ENCODE assay signal across 11 mouse cellular contexts in the genomic region with DNA sequence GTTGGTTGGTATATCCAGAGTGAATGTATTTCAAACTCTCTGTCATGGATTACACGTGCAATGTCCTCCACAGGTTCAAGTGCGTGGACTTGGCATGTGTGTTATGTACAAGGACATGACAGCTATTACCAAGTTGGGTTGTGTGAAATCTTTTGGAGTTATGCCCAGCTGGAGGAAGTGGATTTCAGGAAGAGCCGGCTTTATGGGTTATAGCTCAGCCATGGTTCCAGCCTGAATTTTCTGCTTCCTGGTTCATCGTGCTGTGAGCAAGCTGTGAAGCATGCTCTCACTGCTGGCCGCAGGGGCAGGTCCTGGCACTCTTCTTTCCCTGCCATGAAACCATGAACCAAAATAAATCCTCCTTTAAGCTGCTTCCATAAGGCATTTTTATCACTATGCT.
"Had no signal": no experiment of that assay in that cellular context is flagged by ENCODE, and none has a peak within 500 bp of the region (broad histone marks: within the 10 kb centered on the region; RNA-seq: fewer than 3 reads in every experiment).

No protein-coding gene starts in this region.

- DNase-seq: kidney, adult 8-10 months; kidney, postnatal 10 days; kidney, postnatal 36 days; layer of hippocampus, postnatal 36 days; liver; lung, adult 18-20 months; lung, postnatal 36 days; midbrain, embryonic 14.5 days; thymus, adult 2 months; thymus, postnatal 14 days; thymus, postnatal 4 days had no signal
